Mouse (Mus musculus): Measurements from ENCODE around the gene Defb22. TPM values are rescaled to one million over a fixed set of nuclear protein-coding genes. Genes with fewer than 3 reads are reported as not detected.

Defb22 gene
- polyA plus RNA-seq (2012; ENCODE audit: insufficient read depth, insufficient read length, low replicate concordance, missing spikeins): not detected in 2 replicates

DNA sequence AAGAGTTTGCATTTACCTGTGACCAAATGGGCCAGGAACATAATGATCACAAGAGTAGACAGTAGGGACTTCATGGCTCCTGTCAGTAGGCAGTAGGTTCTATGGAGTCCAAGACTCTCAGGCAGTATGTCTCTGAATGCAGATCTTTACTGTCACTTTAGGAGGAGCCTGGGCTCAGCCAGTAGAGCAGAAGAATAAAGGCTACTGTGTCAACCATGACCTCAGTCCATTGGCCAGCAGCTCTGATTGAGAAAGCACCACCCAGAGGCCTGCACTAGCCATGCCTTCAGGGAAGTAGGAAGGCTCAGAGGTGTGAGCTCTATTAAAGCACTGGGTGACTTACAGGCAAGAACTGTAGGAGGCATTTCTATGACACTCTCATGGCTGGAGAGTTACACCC, at the start of gene Defb22:
TSS of gene Defb22 (minus strand) at position 101 of the 400 bp plus-strand sequence.
- TF ChIP-seq CTCF (IDR thresholded peaks at IDR 0.05; ENCODE audit: insufficient read depth, low read depth, low read length): no peak
- no peak for TF ChIP-seq POLR2A (IDR thresholded peaks at IDR 0.05; ENCODE audit: insufficient read depth, low read depth, low read length)
- Histone ChIP-seq H3K4me3 (ENCODE audit: insufficient read depth, low read depth, low read length) (no peak within 1 kb of the TSS), H3K27ac (ENCODE audit: insufficient read depth, low read depth, low read length) (no peak within 1 kb of the TSS)

GRCm38 (mm10) chr2:152517981-152518380, 28.0 kb upstream of the Defb22 start, which contains the start of gene Defb28:
Defb28 (plus strand) TSS chr2:152518255.
- Histone ChIP-seq H3K4me1 (ENCODE audit: control insufficient read depth, insufficient read depth, low read length) (no peaks in the 10 kb centered on the region), H3K4me3 (ENCODE audit: insufficient read depth, low read depth, low read length) (no peak within 1 kb of the TSS), H3K27ac (ENCODE audit: insufficient read depth, low read depth, low read length) (no peak within 1 kb of the TSS)
- 79% methylated on average over 4 of the region's 4 CpGs for WGBS
- TF ChIP-seq POLR2A (IDR thresholded peaks at IDR 0.05; ENCODE audit: insufficient read depth, low read depth, low read length) (no peak), CTCF (IDR thresholded peaks at IDR 0.05; ENCODE audit: insufficient read depth, low read depth, low read length) (no peak)

More for the DNA sequence above, at the start of gene Defb22:
- H3K4me1 ChIP-seq (ENCODE audit: control insufficient read depth, insufficient read depth, low read length): no peaks in the 10 kb centered on the region

GRCm38 (mm10) chr2:152516084-152516483, 26.1 kb upstream of the Defb22 start:
- TF ChIP-seq POLR2A (IDR thresholded peaks at IDR 0.05; ENCODE audit: insufficient read depth, low read depth, low read length): no peak
- no peak for TF ChIP-seq CTCF (IDR thresholded peaks at IDR 0.05; ENCODE audit: insufficient read depth, low read depth, low read length)

DNA sequence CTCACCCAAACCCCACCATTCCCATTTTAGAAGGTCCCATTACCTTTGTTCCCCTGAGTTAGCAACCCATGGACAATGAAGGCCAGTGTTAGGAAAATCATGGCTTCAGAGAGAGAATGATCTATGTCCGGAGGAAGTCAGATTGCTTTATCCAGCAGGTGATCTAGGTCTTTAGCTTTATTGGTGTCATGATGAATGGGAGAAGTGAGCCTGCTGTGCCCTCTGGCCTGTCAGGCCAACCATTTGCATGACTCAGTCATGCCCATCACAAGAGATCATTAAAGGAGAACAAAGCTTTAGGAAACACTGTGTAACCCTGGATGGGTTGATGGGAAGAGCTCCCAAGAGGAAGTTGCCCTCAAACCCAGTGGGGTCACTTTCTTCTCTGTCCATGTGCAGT, 21.7 kb upstream of the Defb22 start, which contains the start of gene Defb26:
TSS of gene Defb26 (minus strand) at position 101 of the 400 bp plus-strand sequence.
- H3K4me3 ChIP-seq (ENCODE audit: insufficient read depth, low read depth, low read length): no peak within 1 kb of the TSS
- TF ChIP-seq CTCF (IDR thresholded peaks at IDR 0.05; ENCODE audit: insufficient read depth, low read depth, low read length) (no peak), POLR2A (IDR thresholded peaks at IDR 0.05; ENCODE audit: insufficient read depth, low read depth, low read length) (no peak)
- H3K27ac ChIP-seq (ENCODE audit: insufficient read depth, low read depth, low read length): no peak within 1 kb of the TSS
- 81% methylated on average over 1 of the region's 1 CpGs for WGBS
- no peaks in the 10 kb centered on the region for H3K4me1 ChIP-seq (ENCODE audit: control insufficient read depth, insufficient read depth, low read length)

More at GRCm38 (mm10) chr2:152516084-152516483, 26.1 kb upstream of the Defb22 start:
- Histone ChIP-seq H3K4me1 (ENCODE audit: control insufficient read depth, insufficient read depth, low read length) (no peaks in the 10 kb centered on the region), H3K27ac (ENCODE audit: insufficient read depth, low read depth, low read length) (no peak overlapping the region), H3K4me3 (ENCODE audit: insufficient read depth, low read depth, low read length) (no peak overlapping the region)
- 49% methylated on average over 4 of the region's 4 CpGs for WGBS

DNA sequence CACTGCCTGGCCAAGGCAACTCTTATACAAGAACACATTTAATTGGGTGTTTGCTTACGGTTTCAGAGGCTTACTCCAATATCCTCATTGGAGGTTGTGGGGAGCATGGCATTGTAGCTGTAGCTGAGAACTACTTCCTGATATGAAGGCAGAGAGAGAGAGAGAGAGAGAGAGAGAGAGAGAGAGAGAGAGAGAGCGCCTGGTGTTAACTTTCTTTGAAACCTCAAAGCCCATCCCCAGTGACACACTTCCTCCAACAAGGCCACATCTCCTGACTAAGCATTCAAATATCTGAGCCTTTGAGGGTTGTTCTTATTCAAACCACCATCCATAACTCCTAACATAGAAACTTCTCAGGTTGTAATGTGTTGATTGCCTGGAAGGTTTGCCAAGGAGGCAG, 14.0 kb upstream of the Defb22 start:
- H3K4me3 ChIP-seq (ENCODE audit: insufficient read depth, low read depth, low read length): no peak overlapping the region
- no peak overlapping the region for H3K27ac ChIP-seq (ENCODE audit: insufficient read depth, low read depth, low read length)
- TF ChIP-seq POLR2A (IDR thresholded peaks at IDR 0.05; ENCODE audit: insufficient read depth, low read depth, low read length) (no peak), CTCF (IDR thresholded peaks at IDR 0.05; ENCODE audit: insufficient read depth, low read depth, low read length) (no peak)
- H3K4me1 ChIP-seq (ENCODE audit: control insufficient read depth, insufficient read depth, low read length): no peaks in the 10 kb centered on the region
- WGBS: 95% methylated on average over 2 of the region's 2 CpGs

- WGBS: 79% methylated on average over 6 of the region's 6 CpGs
Measured at GRCm38 (mm10) chr2:152500863-152501229, 10.9 kb upstream of the Defb22 start.

GRCm38 (mm10) chr2:152500204-152500862, 10.4 kb upstream of the Defb22 start:
- Histone ChIP-seq H3K4me3 (ENCODE audit: insufficient read depth, low read depth, low read length) (no peak overlapping the region), H3K27ac (ENCODE audit: insufficient read depth, low read depth, low read length) (no peak overlapping the region), H3K4me1 (ENCODE audit: control insufficient read depth, insufficient read depth, low read length) (no peaks in the 10 kb centered on the region)
- 69% methylated on average over 7 of the region's 7 CpGs for WGBS
- TF ChIP-seq CTCF (IDR thresholded peaks at IDR 0.05; ENCODE audit: insufficient read depth, low read depth, low read length): no peak
- TF ChIP-seq POLR2A (IDR thresholded peaks at IDR 0.05; ENCODE audit: insufficient read depth, low read depth, low read length): no peak

More at GRCm38 (mm10) chr2:152500863-152501229, 10.9 kb upstream of the Defb22 start:
- H3K4me3 ChIP-seq (ENCODE audit: insufficient read depth, low read depth, low read length): no peak overlapping the region
- no peaks in the 10 kb centered on the region for H3K4me1 ChIP-seq (ENCODE audit: control insufficient read depth, insufficient read depth, low read length)
- no peak overlapping the region for H3K27ac ChIP-seq (ENCODE audit: insufficient read depth, low read depth, low read length)
- no peak for TF ChIP-seq CTCF (IDR thresholded peaks at IDR 0.05; ENCODE audit: insufficient read depth, low read depth, low read length)
- no peak for TF ChIP-seq POLR2A (IDR thresholded peaks at IDR 0.05; ENCODE audit: insufficient read depth, low read depth, low read length)

DNA sequence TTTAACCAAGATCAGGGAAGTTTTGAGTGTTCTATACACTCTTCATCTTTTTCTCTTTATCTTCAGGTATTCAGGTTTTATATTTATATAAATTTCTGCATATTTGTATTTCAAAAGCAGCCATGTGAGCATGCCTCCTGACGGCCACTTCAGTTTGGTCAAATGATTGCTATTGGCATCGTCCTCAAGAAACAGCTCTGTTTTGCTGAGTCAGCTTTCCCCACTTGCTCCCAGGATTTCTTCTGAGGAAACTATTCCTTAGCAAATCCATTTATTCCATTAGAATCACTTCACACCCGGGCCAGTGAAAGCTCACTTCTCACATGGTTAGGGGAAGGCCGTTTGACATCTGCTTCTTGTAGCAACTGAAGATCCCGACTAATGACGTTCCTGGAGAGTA, 8.1 kb upstream of the Defb22 start:
- WGBS: 75% methylated on average over 6 of the region's 6 CpGs
- H3K4me3 ChIP-seq (ENCODE audit: insufficient read depth, low read depth, low read length): no peak overlapping the region
- TF ChIP-seq POLR2A (IDR thresholded peaks at IDR 0.05; ENCODE audit: insufficient read depth, low read depth, low read length) (no peak), CTCF (IDR thresholded peaks at IDR 0.05; ENCODE audit: insufficient read depth, low read depth, low read length) (no peak)
- H3K4me1 ChIP-seq (ENCODE audit: control insufficient read depth, insufficient read depth, low read length): no peaks in the 10 kb centered on the region
- no peak overlapping the region for H3K27ac ChIP-seq (ENCODE audit: insufficient read depth, low read depth, low read length)

GRCm38 (mm10) chr2:152493151-152493550, 3.2 kb upstream of the Defb22 start:
- WGBS: 82% methylated on average over 6 of the region's 6 CpGs
- no peak overlapping the region for H3K4me3 ChIP-seq (ENCODE audit: insufficient read depth, low read depth, low read length)
- TF ChIP-seq CTCF (IDR thresholded peaks at IDR 0.05; ENCODE audit: insufficient read depth, low read depth, low read length) (no peak), POLR2A (IDR thresholded peaks at IDR 0.05; ENCODE audit: insufficient read depth, low read depth, low read length) (no peak)
- no peaks in the 10 kb centered on the region for H3K4me1 ChIP-seq (ENCODE audit: control insufficient read depth, insufficient read depth, low read length)
- no peak overlapping the region for H3K27ac ChIP-seq (ENCODE audit: insufficient read depth, low read depth, low read length)
